Mouse (Mus musculus) G1E (cell line): Measurements from ENCODE around the gene Plxnd1. TPM values are rescaled to one million over a fixed set of nuclear protein-coding genes. Genes with fewer than 3 reads are reported as not detected.

Source experiments
- ATAC-seq: 2 replicates; pipeline ENCODE4 v1.8.0; 2016; ENCODE audit warnings: mild to moderate bottlenecking; ENCODE audit not compliant: insufficient number of reproducible peaks, poor library complexity, low FRiP score, severe bottlenecking; ENCODE audit errors: extremely low read depth
- DNase-seq: peaks from one replicate; pipeline ENCODE4 v3.0.0; 2012; ENCODE audit warnings: low spot score
- H3K27me3 ChIP-seq: 2 replicates; pipeline ENCODE4 v1.6.1; 2012; ENCODE audit warnings: mild to moderate bottlenecking, low read length, inconsistent platforms; ENCODE audit not compliant: insufficient read depth
- H3K36me3 ChIP-seq: replicated peaks from 2 replicates; pipeline ENCODE3; 2012; ENCODE audit warnings: mild to moderate bottlenecking, inconsistent platforms
- H3K4me1 ChIP-seq: 2 replicates; pipeline ENCODE4 v1.6.1; 2012; ENCODE audit warnings: low read depth, low read length, inconsistent platforms, mixed read lengths; ENCODE audit not compliant: insufficient read depth
- H3K4me3 ChIP-seq: 2 replicates; pipeline ENCODE4 v1.5.1; 2012; ENCODE audit warnings: low read depth, mild to moderate bottlenecking, inconsistent platforms, low read length, moderate library complexity, mixed read lengths
- H3K9me3 ChIP-seq: replicated peaks from 2 replicates; pipeline ENCODE4 v1.6.1; 2012; ENCODE audit warnings: inconsistent platforms
- CTCF ChIP-seq: IDR thresholded peaks from 2 replicates; pipeline ENCODE4 v1.5.1; 2012; ENCODE audit warnings: low read depth, low read length, inconsistent platforms, mixed read lengths
- GATA1 ChIP-seq: IDR thresholded peaks from 2 replicates; pipeline ENCODE4 v1.6.1; 2012; ENCODE audit warnings: borderline replicate concordance, low read length, inconsistent platforms, mixed read lengths
- GATA2 ChIP-seq: IDR thresholded peaks from 2 replicates; pipeline ENCODE4 v1.6.1; 2012; ENCODE audit warnings: low read depth, low read length, inconsistent platforms, borderline replicate concordance
- POLR2AphosphoS5 ChIP-seq: IDR thresholded peaks from 2 replicates; pipeline ENCODE4 v1.6.1; 2012; ENCODE audit warnings: low read depth, low read length, inconsistent platforms; ENCODE audit not compliant: insufficient replicate concordance
- TAL1 ChIP-seq: conservative IDR thresholded peaks from 2 replicates; pipeline ENCODE4 v1.6.1; 2012; ENCODE audit warnings: low read depth, low read length, inconsistent platforms, mixed read lengths
- polyA plus RNA-seq: library from polyadenylated mRNA; stranded (reverse); fragments of >175 nt; gene quantifications from 2 replicates; pipeline ENCODE4 v1.2.3, GENCODE M21; 2012
- total RNA-seq, 2 experiments: library from RNA; stranded (forward) in 1 of 2; stranded (reverse) in 1 of 2; fragments of 200-1000 nt in 1 of 2; fragments of >200 nt in 1 of 2; fragmentation: Nextera tagmentation in 1 of 2; gene quantifications; 2 replicates each; pipeline ENCODE4 v1.2.3; 2014 to 2017

Gene Plxnd1
- total and polyA plus RNA-seq, 3 experiments, result 1.2 to 1.7 (median 1.5) TPM

GRCm38 (mm10) chr6:115986472-115987095 is 8.2 kb downstream of the Plxnd1 start:
- H3K4me3 ChIP-seq, result no peak overlapping the region
- no peak for TF ChIP-seq CTCF
- no peak for TF ChIP-seq GATA1
- no peak for TF ChIP-seq TAL1
- TF ChIP-seq POLR2AphosphoS5, result no peak
- no peak for TF ChIP-seq GATA2
- H3K27me3 ChIP-seq, result peaks cover 53% of the 10 kb centered on the region
- DNase-seq (no peak), ATAC-seq (no peak)
- H3K4me1 ChIP-seq, result peaks cover 4% of the 10 kb centered on the region; the same call in 1 of the 2 replicates
- H3K36me3 ChIP-seq, result no peaks in the 10 kb centered on the region
- no peaks in the 10 kb centered on the region for H3K9me3 ChIP-seq

- Histone ChIP-seq H3K9me3 (no peaks in the 10 kb centered on the region), H3K4me3 (no peak overlapping the region), H3K4me1 (no peaks in the 10 kb centered on the region), H3K36me3 (no peaks in the 10 kb centered on the region), H3K27me3 (peaks cover 44% of the 10 kb centered on the region; the same call in 1 of the 2 replicates)
- no peak for ATAC-seq
- TF ChIP-seq GATA1 (no peak), TAL1 (no peak), POLR2AphosphoS5 (no peak), CTCF (no peak), GATA2 (no peak)
- no peak for DNase-seq
Observed at GRCm38 (mm10) chr6:115985622-115986021, 9.2 kb downstream of the Plxnd1 start.

GRCm38 (mm10) chr6:115984580-115984979 is 10.2 kb downstream of the Plxnd1 start:
- Histone ChIP-seq H3K4me1 (no peaks in the 10 kb centered on the region), H3K4me3 (no peak overlapping the region), H3K27me3 (peaks cover 40% of the 10 kb centered on the region; the same call in 1 of the 2 replicates), H3K36me3 (no peaks in the 10 kb centered on the region), H3K9me3 (no peaks in the 10 kb centered on the region)
- DNase-seq (no peak), ATAC-seq (no peak)
- TF ChIP-seq POLR2AphosphoS5 (no peak), GATA2 (no peak), TAL1 (no peak), GATA1 (no peak)

GRCm38 (mm10) chr6:115983306-115984038 is 11.3 kb downstream of the Plxnd1 start:
- no peak overlapping the region for H3K4me3 ChIP-seq
- no peak for ATAC-seq
- no peaks in the 10 kb centered on the region for H3K36me3 ChIP-seq
- peaks cover 32% of the 10 kb centered on the region; the same call in 1 of the 2 replicates for H3K27me3 ChIP-seq
- TF ChIP-seq GATA2 (no peak), POLR2AphosphoS5 (no peak), TAL1 (no peak), GATA1 (no peak), CTCF (no peak)
- H3K4me1 ChIP-seq, result no peaks in the 10 kb centered on the region
- no peak for DNase-seq
- H3K9me3 ChIP-seq, result no peaks in the 10 kb centered on the region

- DNase-seq (no peak), ATAC-seq (no peak)
- Histone ChIP-seq H3K4me3 (no peak overlapping the region), H3K9me3 (no peaks in the 10 kb centered on the region), H3K4me1 (no peaks in the 10 kb centered on the region), H3K36me3 (no peaks in the 10 kb centered on the region), H3K27me3 (peaks cover 32% of the 10 kb centered on the region; the same call in 1 of the 2 replicates)
- TF ChIP-seq GATA1, result no peak
- TF ChIP-seq POLR2AphosphoS5, result no peak
- no peak for TF ChIP-seq CTCF
Observed at GRCm38 (mm10) chr6:115982889-115983288, 11.9 kb downstream of the Plxnd1 start.

GRCm38 (mm10) chr6:115978596-115978995 is 16.2 kb downstream of the Plxnd1 start:
- DNase-seq (no peak), ATAC-seq (no peak)
- Histone ChIP-seq H3K36me3 (no peaks in the 10 kb centered on the region), H3K9me3 (no peaks in the 10 kb centered on the region), H3K4me3 (no peak overlapping the region), H3K4me1 (no peaks in the 10 kb centered on the region), H3K27me3 (peaks cover under 1% of the 10 kb centered on the region; the same call in 1 of the 2 replicates)
- TF ChIP-seq TAL1 (no peak), CTCF (no peak), GATA1 (no peak), POLR2AphosphoS5 (no peak)
